Mouse (Mus musculus): Measurements from ENCODE around the gene Brms1.

DNA sequence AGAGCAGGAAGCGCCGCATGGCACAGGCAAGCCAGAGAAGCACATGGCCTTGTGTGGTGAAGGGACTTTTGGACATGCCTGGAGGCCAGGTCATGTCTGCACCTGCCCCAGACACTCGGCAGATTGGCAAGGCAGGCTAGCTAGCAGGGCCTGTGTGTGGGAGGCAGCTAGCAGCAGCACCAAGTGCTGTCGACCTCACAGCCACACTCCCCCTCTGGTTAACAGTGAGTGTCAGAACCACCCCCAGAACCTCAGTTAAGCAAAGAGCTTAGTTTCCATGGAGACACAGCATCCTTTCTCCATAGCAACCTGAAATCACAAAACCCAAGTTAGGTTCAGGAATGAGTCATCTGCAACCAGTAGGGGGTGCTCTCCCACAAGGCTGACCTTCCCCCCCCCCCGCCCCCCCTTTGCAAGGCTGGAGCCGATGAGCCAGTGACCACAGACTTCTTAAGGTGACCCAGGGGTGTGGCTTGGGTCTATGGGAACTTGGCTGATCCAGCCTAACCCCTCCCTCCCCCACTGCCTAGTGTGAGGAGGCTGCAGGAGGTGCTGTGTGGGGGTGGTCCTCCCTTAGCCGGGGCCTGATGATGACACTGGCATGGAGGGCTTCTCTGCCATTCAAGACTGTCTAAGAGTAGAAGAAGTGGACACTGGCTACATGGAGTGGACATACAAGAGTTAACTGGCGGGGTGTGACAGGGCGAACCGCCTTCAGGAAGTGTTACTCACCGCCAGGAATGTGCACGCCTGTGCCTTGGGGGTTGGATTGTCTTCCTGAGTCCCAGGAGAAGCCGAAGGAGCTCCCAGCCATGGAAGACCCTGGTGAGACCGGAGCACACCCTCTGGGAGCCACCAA, 9.1 kb downstream of the Brms1 start, which contains the start of gene Rin1:
- TF ChIP-seq POLR2A (IDR thresholded peaks at IDR 0.05; ENCODE audit: borderline replicate concordance, low read depth, low read length) (no peak), CTCF (IDR thresholded peaks at IDR 0.05; ENCODE audit: low read depth, low read length) (peak; percentile 22; the same call in 1 of the 2 replicates)

Data from bone marrow macrophage, adult 2 months (primary cell).